Mouse (Mus musculus): ENCODE measurements around the gene Mpp3. TPM values are rescaled to one million over a fixed set of nuclear protein-coding genes. Genes with fewer than 3 reads are reported as not detected.

Mpp3 gene
- polyA plus RNA-seq (2012; rRNA removed): 27.2 and 29.5 TPM in 2 replicates

GRCm38 (mm10) chr11:102028087-102028816, at the start of gene Mpp3:
Mpp3 (minus strand) TSS chr11:102028461.

GRCm38 (mm10) chr11:102041350-102041949, 13.2 kb upstream of the Mpp3 start, which contains the start of gene Cd300lg:
Cd300lg (plus strand) TSS chr11:102041509.

GRCm38 (mm10) chr11:101986913-101987312, 41.3 kb downstream of the Mpp3 start, which contains the start of gene Dusp3:
Dusp3 (minus strand) TSS chr11:101987013.

GRCm38 (mm10) chr11:101984054-101985025, 43.9 kb downstream of the Mpp3 start, which contains the start of gene Cfap97d1:
Cfap97d1 (plus strand) TSS chr11:101984279.

GRCm38 (mm10) chr11:101966965-101967614, 61.2 kb downstream of the Mpp3 start, which contains the start of gene Sost:
Sost (minus strand) TSS chr11:101967015.

Other genes with a start within 250 kb of the Mpp3 start
- 11.2 and 21.1 TPM in 2 replicates for gene Etv4, start 243.1 kb downstream of the Mpp3 start, polyA plus RNA-seq (2012; rRNA removed)
- gene Meox1, start 134.1 kb downstream of the Mpp3 start, polyA plus RNA-seq (2012; rRNA removed): 0.70 and 14.7 TPM in 2 replicates
- gene Sost, start 61.4 kb downstream of the Mpp3 start, polyA plus RNA-seq (2012; rRNA removed): 0.86 and 1.2 TPM in 2 replicates
- gene Cfap97d1, start 44.2 kb downstream of the Mpp3 start, polyA plus RNA-seq (2012; rRNA removed): not detected in 2 replicates
- 8.3 and 10.5 TPM in 2 replicates for gene Dusp3, start 41.4 kb downstream of the Mpp3 start, polyA plus RNA-seq (2012; rRNA removed)
- 0.18 and 0.27 TPM in 2 replicates for gene Cd300lg, start 13.0 kb upstream of the Mpp3 start, polyA plus RNA-seq (2012; rRNA removed)
- gene Mpp2, start 60.1 kb upstream of the Mpp3 start, polyA plus RNA-seq (2012; rRNA removed): 19.5 and 22.5 TPM in 2 replicates
- not detected in 2 replicates for gene Ppy, start 72.9 kb upstream of the Mpp3 start, polyA plus RNA-seq (2012; rRNA removed)
- 1.8 and 4.3 TPM in 2 replicates for gene Pyy, start 79.4 kb upstream of the Mpp3 start, polyA plus RNA-seq (2012; rRNA removed)
- 0.21 and 0.50 TPM in 2 replicates for gene Nags, start 117.1 kb upstream of the Mpp3 start, polyA plus RNA-seq (2012; rRNA removed)
- 33.5 and 34.9 TPM in 2 replicates for gene Tmem101, start 127.9 kb upstream of the Mpp3 start, polyA plus RNA-seq (2012; rRNA removed)
- gene Lsm12, start 156.8 kb upstream of the Mpp3 start, polyA plus RNA-seq (2012; rRNA removed): 45.4 and 59.2 TPM in 2 replicates
- gene G6pc3, start 161.2 kb upstream of the Mpp3 start, polyA plus RNA-seq (2012; rRNA removed): 34.9 and 38.5 TPM in 2 replicates
- gene Hdac5, start 201.7 kb upstream of the Mpp3 start, polyA plus RNA-seq (2012; rRNA removed): 62.5 and 110 TPM in 2 replicates
- gene BC030867, start 220.4 kb upstream of the Mpp3 start, polyA plus RNA-seq (2012; rRNA removed): 14.9 and 17.9 TPM in 2 replicates
- gene Asb16, start 240.3 kb upstream of the Mpp3 start, polyA plus RNA-seq (2012; rRNA removed): 0.30 and 0.55 TPM in 2 replicates